Mouse (Mus musculus): ENCODE results near the gene Tyr. TPM values are rescaled to one million over a fixed set of nuclear protein-coding genes. Genes with fewer than 3 reads are reported as not detected.

The Tyr gene
- polyA plus RNA-seq, 1 experiment from 2014 or later, result not detected

Other genes with a start within 250 kb of the Tyr start
- gene Nox4, start 247.4 kb downstream of the Tyr start, polyA plus RNA-seq (2014; fragmentation: Nextera tagmentation; extraction: Ambion mirVana), result 3.5 and 6.8 TPM in 2 replicates
- gene Grm5, start 90.7 kb upstream of the Tyr start, polyA plus RNA-seq (2014; fragmentation: Nextera tagmentation; extraction: Ambion mirVana), result not detected in 2 replicates